Comparison of ENCODE assay signal across 28 mouse cellular contexts in the genomic region with DNA sequence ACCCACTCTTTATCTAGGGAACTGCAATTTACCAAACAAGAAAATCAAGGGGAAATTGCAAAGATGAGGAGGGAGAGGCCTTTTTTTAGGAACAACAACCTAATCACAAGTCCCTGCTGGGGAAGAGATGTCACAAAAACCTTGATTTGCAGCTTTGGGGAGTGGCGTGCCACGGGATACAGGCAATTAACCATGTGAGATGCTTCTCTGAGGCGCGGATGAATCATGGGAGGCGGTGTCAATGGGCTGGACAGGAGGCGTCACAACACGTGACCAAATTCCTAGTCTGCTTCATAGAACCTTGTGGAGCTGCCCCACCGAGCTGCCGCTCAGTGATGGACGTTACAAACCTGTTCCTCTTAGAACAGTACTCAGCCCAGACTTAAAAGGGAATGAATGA.
DNase-seq lines count a peak whose midpoint lies in the region; ATAC-seq lines count a peak whose summit lies in the region.
"Had no signal": no experiment of that assay in that cellular context is flagged by ENCODE, and none has a peak within 500 bp of the region (broad histone marks: within the 10 kb centered on the region; RNA-seq: fewer than 3 reads in every experiment).

No protein-coding gene starts in this region.

- H3K9ac ChIP-seq in hindbrain, embryonic 13.5 days, result no peak overlapping the region
- H3K9ac ChIP-seq: embryonic facial prominence, embryonic 13.5 days; heart, embryonic 12.5 days; hindbrain, embryonic 15.5 days; intestine, embryonic 15.5 days; limb, embryonic 15.5 days; liver, embryonic 13.5 days; midbrain, embryonic 13.5 days had no signal

- ATAC-seq in hindbrain, embryonic 13.5 days (ENCODE audit: low FRiP score), result no peak
- ATAC-seq: forebrain, embryonic 16.5 days; intestine, embryonic 15.5 days; lung, postnatal 0 days; midbrain, embryonic 13.5 days had no signal

- peak; percentile 54 for DNase-seq in heart, embryonic 10.5 days (ENCODE audit: low spot score)
- no peak for DNase-seq in heart, adult 9 months (ENCODE audit: low spot score in 2 of 2)
- DNase-seq in layer of hippocampus, adult 11-12 months (ENCODE audit: low spot score), result peak; percentile 7
- no peak for DNase-seq in layer of hippocampus, adult 18-20 months (ENCODE audit: low spot score in 2 of 2)
- DNase-seq in 3134 (ENCODE audit: extremely low read depth, insufficient read length, low spot score) (peak; percentile 36), R1 (ENCODE audit: low read depth, low spot score) (peak; percentile 42)
- DNase-seq in cerebellum, postnatal 14 days, result no peak
- DNase-seq: adrenal gland, postnatal 10 days; cerebellum, adult 11 months; cerebellum, adult 9-10 months; gastrocnemius, postnatal 14 days; kidney, postnatal 10 days; liver, embryonic 13.5 days; lung, adult 18-20 months; right cerebral cortex, postnatal 4 days; thymus, postnatal 4 days had no signal

- H3K27ac ChIP-seq in heart, embryonic 10.5 days, result no peak overlapping the region
- no peak overlapping the region for H3K27ac ChIP-seq in hindbrain, embryonic 13.5 days
- H3K27ac ChIP-seq: embryonic facial prominence, embryonic 13.5 days; forebrain, embryonic 10.5 days; hindbrain, embryonic 15.5 days; intestine, embryonic 15.5 days; limb, embryonic 10.5 days; limb, embryonic 15.5 days; liver, embryonic 13.5 days; macrophage; midbrain, embryonic 13.5 days had no signal

- WGBS in heart, embryonic 10.5 days, result 86% methylated on average over 10 of the region's 10 CpGs
- 86% methylated on average over 10 of the region's 10 CpGs for WGBS in hindbrain, embryonic 13.5 days

- H3K9me3 ChIP-seq in heart, embryonic 10.5 days, result no peaks in the 10 kb centered on the region
- H3K9me3 ChIP-seq in hindbrain, embryonic 13.5 days, result no peaks in the 10 kb centered on the region
- H3K9me3 ChIP-seq: embryonic facial prominence, embryonic 13.5 days; heart, embryonic 12.5 days; intestine, embryonic 15.5 days; limb, embryonic 10.5 days; limb, embryonic 15.5 days; liver, embryonic 13.5 days; midbrain, embryonic 13.5 days had no signal

- H3K4me2 ChIP-seq in hindbrain, embryonic 13.5 days, result no peak overlapping the region
- H3K4me2 ChIP-seq: embryonic facial prominence, embryonic 13.5 days; heart, embryonic 12.5 days; hindbrain, embryonic 15.5 days; intestine, embryonic 15.5 days; limb, embryonic 15.5 days; liver, embryonic 13.5 days; midbrain, embryonic 13.5 days had no signal

- no peaks in the 10 kb centered on the region for H3K27me3 ChIP-seq in heart, embryonic 10.5 days (ENCODE audit: insufficient read depth, poor library complexity, severe bottlenecking)
- no peaks in the 10 kb centered on the region for H3K27me3 ChIP-seq in hindbrain, embryonic 13.5 days
- H3K27me3 ChIP-seq: embryonic facial prominence, embryonic 13.5 days; heart, embryonic 12.5 days; hindbrain, embryonic 15.5 days; intestine, embryonic 15.5 days; limb, embryonic 15.5 days; liver, embryonic 13.5 days; midbrain, embryonic 13.5 days had no signal

- no peaks in the 10 kb centered on the region for H3K36me3 ChIP-seq in heart, embryonic 10.5 days
- no peaks in the 10 kb centered on the region for H3K36me3 ChIP-seq in hindbrain, embryonic 13.5 days
- H3K36me3 ChIP-seq: embryonic facial prominence, embryonic 13.5 days; forebrain, embryonic 10.5 days; heart, embryonic 12.5 days; hindbrain, embryonic 15.5 days; intestine, embryonic 15.5 days; limb, embryonic 10.5 days; limb, embryonic 15.5 days; liver, embryonic 13.5 days; midbrain, embryonic 13.5 days had no signal

- no peak overlapping the region for H3K4me3 ChIP-seq in heart, embryonic 10.5 days
- no peak overlapping the region for H3K4me3 ChIP-seq in hindbrain, embryonic 13.5 days
- H3K4me3 ChIP-seq: embryonic facial prominence, embryonic 13.5 days; forebrain, embryonic 10.5 days; heart, embryonic 12.5 days; hindbrain, embryonic 15.5 days; intestine, embryonic 15.5 days; limb, embryonic 10.5 days; limb, embryonic 15.5 days; liver, embryonic 13.5 days; midbrain, embryonic 13.5 days had no signal

- no peaks in the 10 kb centered on the region for H3K4me1 ChIP-seq in heart, embryonic 10.5 days
- no peaks in the 10 kb centered on the region for H3K4me1 ChIP-seq in hindbrain, embryonic 13.5 days (replicated peaks)
- H3K4me1 ChIP-seq: embryonic facial prominence, embryonic 13.5 days; forebrain, embryonic 10.5 days; heart, embryonic 12.5 days; hindbrain, embryonic 15.5 days; intestine, embryonic 15.5 days; limb, embryonic 10.5 days; limb, embryonic 15.5 days; liver, embryonic 13.5 days; midbrain, embryonic 13.5 days had no signal

Comparison
In these comparisons a context has a peak if more than half of its experiments do, and no peak if none do; other contexts are left out.
1. DNase-seq: peak in heart, embryonic 10.5 days (single experiment), layer of hippocampus, adult 11-12 months (single experiment), 3134 (single experiment) and R1 (single experiment); none in heart, adult 9 months (0 of 2), layer of hippocampus, adult 18-20 months (0 of 2) and cerebellum, postnatal 14 days (0 of 2).